Mouse (Mus musculus): ENCODE measurements around the gene Cmtm5. TPM values are rescaled to one million over a fixed set of nuclear protein-coding genes. Genes with fewer than 3 reads are reported as not detected.

Cmtm5 gene
- polyA plus RNA-seq (2012; ENCODE audit: insufficient read depth, insufficient read length, missing spikeins): not detected in 2 replicates

DNA sequence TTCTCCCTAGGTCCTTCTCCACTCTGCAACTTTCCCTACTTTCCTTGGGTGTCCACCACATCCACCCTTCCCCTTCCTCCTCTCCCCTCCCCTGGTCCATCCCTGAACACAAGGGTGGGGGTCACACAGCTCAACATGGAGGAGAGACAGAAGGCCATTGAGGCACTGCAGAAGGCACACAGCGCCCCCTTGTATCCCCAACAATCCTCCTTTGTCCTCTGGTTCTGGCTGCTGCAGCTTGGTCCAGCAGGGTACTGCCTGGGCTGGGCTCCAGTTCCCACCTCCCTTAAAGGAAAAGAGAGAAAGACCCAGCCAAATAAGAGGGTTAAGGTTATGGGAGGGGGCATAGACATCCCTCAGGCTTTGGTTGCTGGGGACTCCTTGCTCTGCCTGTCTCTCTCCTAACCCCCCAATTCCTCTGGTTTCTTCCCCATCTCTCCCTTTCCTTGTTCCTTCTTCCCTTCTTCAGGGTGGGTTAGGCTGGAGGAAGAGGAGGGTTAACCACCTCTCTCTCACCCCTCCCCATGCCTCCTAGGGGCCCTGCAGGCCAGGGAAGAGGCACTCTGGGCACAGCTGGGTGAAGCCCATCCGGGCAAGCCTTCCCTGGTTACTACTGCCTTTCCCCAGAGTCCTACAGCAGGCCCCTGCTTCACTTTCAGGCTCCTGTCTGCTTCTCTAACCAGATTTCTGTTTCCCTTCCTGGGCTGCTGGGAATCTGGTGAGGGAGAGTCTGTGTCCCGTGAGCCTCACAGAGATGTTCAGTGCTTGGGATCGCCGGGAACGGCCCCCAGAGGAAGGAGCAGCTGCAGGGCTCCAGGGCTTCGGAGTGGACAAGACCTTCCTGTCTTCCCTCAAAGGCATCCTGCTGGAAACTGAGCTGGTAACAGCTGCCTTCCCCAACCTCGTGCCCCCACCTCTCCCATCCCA lies at the start of gene Cmtm5:
Gene Cmtm5, plus strand, starts transcription at position 358 of the 927 bp plus-strand sequence.
- TF ChIP-seq POLR2A (IDR thresholded peaks at IDR 0.05; ENCODE audit: borderline replicate concordance, low read depth, low read length) (no peak), CTCF (IDR thresholded peaks at IDR 0.05; ENCODE audit: low read depth, low read length) (no peak)
- no peaks in the 10 kb centered on the region for H3K4me1 ChIP-seq (ENCODE audit: control insufficient read depth, insufficient read depth, low read length)
- H3K27ac ChIP-seq (ENCODE audit: insufficient read depth, low read depth, low read length): no peak within 1 kb of the TSS
- no peak within 1 kb of the TSS for H3K4me3 ChIP-seq (ENCODE audit: insufficient read depth, low read length)

DNA sequence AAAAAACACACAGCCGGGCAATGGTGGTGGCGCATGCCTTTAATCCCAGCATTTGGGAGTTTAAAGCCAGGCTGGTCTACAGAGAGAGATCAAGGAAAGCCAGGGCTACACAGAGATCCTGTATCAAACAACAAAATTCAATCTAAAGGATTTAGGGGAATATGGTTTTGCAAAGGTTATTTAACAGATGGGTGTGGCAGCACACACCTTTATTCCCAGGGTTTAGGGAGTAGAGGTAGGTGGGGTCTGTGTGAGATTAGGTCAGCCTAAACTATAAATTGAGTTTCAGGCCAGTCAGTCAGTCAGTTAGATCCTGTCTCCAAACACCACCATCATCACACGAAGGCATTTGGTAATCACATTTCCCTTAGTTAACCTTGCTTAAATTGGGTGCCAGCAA lies 43.9 kb upstream of the Cmtm5 start, which contains the start of gene Pabpn1:
Gene Pabpn1, plus strand, starts transcription at position 301 of the 400 bp plus-strand sequence.
- Histone ChIP-seq H3K4me1 (ENCODE audit: control insufficient read depth, insufficient read depth, low read length) (peaks cover 7% of the 10 kb centered on the region), H3K27ac (ENCODE audit: insufficient read depth, low read depth, low read length) (peak within 1 kb of the TSS; percentile 42; the same call in 1 of the 2 replicates), H3K4me3 (ENCODE audit: insufficient read depth, low read length) (peak within 1 kb of the TSS; percentile 74)
- TF ChIP-seq CTCF (IDR thresholded peaks at IDR 0.05; ENCODE audit: low read depth, low read length) (no peak), POLR2A (IDR thresholded peaks at IDR 0.05; ENCODE audit: borderline replicate concordance, low read depth, low read length) (no peak)

DNA sequence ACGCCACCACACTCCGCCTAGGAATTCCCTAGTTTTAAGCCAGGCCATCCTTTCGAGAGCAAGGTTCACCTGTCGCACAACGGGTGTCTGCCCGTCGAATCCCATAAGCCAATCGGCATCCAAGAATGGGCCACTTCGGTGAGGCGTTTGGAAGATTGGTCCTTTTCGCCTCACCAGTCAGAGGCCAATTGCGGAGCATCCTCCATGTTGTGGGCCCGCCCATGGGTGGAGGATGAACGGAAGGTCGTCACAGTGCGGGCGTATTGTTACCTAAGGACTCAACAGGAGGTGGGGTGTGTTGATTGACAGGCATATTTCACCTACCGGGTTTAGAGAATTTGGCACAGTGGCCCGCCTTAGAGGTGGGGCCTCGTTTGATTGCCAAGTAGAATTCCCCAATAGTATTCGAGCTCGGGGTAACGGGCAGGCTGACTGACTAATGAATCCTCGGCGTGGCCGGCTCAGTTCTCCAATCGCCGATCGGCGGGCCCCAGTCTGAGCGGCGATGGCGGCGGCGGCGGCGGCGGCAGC lies 42.3 kb upstream of the Cmtm5 start:
- peaks cover 7% of the 10 kb centered on the region for H3K4me1 ChIP-seq (ENCODE audit: control insufficient read depth, insufficient read depth, low read length)
- TF ChIP-seq POLR2A (IDR thresholded peaks at IDR 0.05; ENCODE audit: borderline replicate concordance, low read depth, low read length): no peak

DNA sequence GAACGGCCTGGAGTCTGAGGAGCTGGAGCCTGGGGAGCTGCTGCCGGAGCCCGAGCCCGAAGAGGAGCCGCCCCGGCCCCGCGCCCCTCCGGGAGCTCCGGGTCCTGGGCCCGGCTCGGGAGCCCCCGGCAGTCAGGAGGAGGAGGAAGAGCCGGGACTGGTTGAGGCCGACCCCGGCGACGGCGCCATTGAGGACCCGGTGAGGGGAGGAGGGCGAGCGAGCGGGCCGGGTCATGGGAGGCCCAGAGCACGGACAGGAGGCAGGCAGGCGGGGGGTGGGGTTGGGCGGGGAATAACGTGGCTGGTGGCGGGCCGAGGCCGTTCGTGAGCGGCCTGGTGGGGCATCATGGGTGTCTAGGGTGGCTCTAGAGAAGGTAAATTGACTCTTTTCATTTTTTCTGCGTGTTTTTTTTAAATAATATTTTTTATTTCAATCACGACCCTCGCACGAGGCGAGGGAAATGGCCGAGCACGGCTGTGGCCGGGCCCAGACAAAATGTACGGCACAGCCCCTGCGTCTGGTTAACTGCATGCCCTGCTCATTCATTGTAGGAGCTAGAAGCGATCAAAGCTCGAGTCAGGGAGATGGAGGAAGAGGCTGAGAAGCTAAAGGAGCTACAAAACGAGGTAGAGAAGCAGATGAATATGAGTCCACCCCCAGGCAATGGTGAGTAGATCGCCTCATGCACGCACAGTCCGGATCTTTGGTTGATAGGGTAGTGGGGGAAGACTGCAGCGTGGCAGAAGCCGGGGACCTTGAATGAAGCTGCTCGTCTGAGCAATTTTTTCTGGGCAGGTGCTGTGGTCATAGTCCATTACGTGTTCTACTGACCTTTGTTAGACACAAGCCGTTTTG lies 41.5 kb upstream of the Cmtm5 start:
- no peak for TF ChIP-seq POLR2A (IDR thresholded peaks at IDR 0.05; ENCODE audit: borderline replicate concordance, low read depth, low read length)
- no peak for TF ChIP-seq CTCF (IDR thresholded peaks at IDR 0.05; ENCODE audit: low read depth, low read length)
- H3K4me1 ChIP-seq (ENCODE audit: control insufficient read depth, insufficient read depth, low read length): peaks cover 7% of the 10 kb centered on the region
- H3K4me3 ChIP-seq (ENCODE audit: insufficient read depth, low read length): peak overlapping the region; percentile 81
- H3K27ac ChIP-seq (ENCODE audit: insufficient read depth, low read depth, low read length): peak overlapping the region; percentile 54

More for the DNA sequence above, 42.3 kb upstream of the Cmtm5 start:
- Histone ChIP-seq H3K4me3 (ENCODE audit: insufficient read depth, low read length) (peak overlapping the region; percentile 74), H3K27ac (ENCODE audit: insufficient read depth, low read depth, low read length) (peak overlapping the region; percentile 42)

DNA sequence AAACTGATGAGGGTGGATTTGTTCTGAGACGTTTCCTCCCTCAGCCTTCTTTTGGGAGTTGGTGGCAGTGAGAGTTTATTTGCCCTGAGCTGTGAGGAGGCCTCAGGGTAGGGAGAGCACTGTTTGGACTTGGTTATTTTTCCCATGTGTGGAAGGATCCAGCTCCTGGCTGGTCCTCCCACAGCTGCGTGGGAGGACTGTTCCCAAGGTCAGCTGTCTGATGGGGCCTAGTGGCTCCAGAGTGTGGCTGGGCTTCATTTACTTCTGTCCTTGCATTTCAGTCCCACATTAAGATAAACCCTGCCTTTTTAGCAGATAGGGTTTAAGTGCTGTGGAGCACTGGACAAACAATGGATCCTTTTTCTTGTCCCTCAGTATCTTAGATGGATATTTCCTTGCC lies 38.6 kb upstream of the Cmtm5 start:
- H3K4me1 ChIP-seq (ENCODE audit: control insufficient read depth, insufficient read depth, low read length): peaks cover 12% of the 10 kb centered on the region
- TF ChIP-seq POLR2A (IDR thresholded peaks at IDR 0.05; ENCODE audit: borderline replicate concordance, low read depth, low read length) (no peak), CTCF (IDR thresholded peaks at IDR 0.05; ENCODE audit: low read depth, low read length) (no peak)
- H3K4me3 ChIP-seq (ENCODE audit: insufficient read depth, low read length): no peak overlapping the region
- no peak overlapping the region for H3K27ac ChIP-seq (ENCODE audit: insufficient read depth, low read depth, low read length)

DNA sequence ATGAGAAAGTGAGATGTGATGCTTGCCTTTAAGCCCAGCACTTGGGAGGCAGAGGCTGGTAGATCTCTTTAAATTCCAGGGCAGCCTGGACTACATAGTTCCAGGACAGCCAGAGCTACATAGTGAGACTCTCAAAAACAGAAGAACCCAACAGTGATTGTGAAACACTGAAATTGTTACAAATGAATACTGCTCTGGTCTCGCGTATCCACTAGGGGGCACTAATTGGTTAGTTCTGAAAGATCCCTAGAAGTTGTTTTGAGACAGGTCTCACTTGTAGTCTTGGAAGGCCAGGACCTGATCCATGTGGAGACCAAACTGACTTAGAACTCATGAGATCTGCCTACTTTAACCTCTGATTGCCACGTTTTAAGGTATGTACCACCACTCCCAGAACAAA lies 35.7 kb upstream of the Cmtm5 start:
- no peak overlapping the region for H3K4me3 ChIP-seq (ENCODE audit: insufficient read depth, low read length)
- H3K27ac ChIP-seq (ENCODE audit: insufficient read depth, low read depth, low read length): no peak overlapping the region
- TF ChIP-seq CTCF (IDR thresholded peaks at IDR 0.05; ENCODE audit: low read depth, low read length): no peak
- TF ChIP-seq POLR2A (IDR thresholded peaks at IDR 0.05; ENCODE audit: borderline replicate concordance, low read depth, low read length): no peak
- peaks cover 11% of the 10 kb centered on the region for H3K4me1 ChIP-seq (ENCODE audit: control insufficient read depth, insufficient read depth, low read length)

DNA sequence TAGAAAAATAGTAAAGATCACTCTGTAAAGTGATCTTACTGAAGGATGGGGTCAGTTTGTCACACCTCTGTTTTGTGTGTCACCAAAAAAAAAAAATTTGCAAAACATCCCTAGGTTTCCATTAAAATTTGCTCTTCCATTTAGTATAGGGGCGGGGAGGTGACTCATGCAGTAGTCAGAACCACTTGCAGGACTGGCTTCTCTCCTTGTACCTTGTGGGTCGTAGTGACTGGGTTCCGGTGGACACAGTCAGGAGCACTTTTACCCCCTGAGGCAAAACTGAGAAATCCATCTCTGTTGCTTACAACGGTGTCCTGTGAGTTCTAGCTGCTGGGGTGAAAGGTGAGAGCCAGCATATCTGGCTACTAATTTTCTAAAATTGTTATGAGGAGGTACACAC lies 32.4 kb upstream of the Cmtm5 start:
- TF ChIP-seq POLR2A (IDR thresholded peaks at IDR 0.05; ENCODE audit: borderline replicate concordance, low read depth, low read length) (no peak), CTCF (IDR thresholded peaks at IDR 0.05; ENCODE audit: low read depth, low read length) (no peak)
- Histone ChIP-seq H3K27ac (ENCODE audit: insufficient read depth, low read depth, low read length) (no peak overlapping the region), H3K4me1 (ENCODE audit: control insufficient read depth, insufficient read depth, low read length) (peaks cover 7% of the 10 kb centered on the region), H3K4me3 (ENCODE audit: insufficient read depth, low read length) (no peak overlapping the region)

DNA sequence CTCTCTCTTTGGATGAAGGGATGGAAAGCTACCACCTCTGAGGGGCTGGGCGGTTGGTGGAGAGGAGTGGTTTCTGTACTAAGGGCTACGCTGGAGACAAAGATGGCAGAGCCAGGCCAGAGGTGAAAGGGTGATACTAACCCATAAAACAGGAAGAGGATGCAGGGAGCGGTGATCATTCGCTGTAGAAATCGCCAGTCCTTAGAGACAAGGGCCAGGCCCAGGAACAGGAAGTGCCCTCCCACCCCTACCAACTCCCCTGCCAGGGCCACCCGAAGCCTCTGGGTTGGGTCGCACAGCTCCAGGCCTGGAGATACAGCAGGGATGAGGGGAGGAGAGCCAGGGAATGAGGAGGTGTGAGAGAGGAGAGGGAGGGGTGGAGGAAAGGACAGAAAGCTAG lies 27.4 kb upstream of the Cmtm5 start:
- Histone ChIP-seq H3K4me3 (ENCODE audit: insufficient read depth, low read length) (no peak overlapping the region), H3K27ac (ENCODE audit: insufficient read depth, low read depth, low read length) (no peak overlapping the region), H3K4me1 (ENCODE audit: control insufficient read depth, insufficient read depth, low read length) (no peaks in the 10 kb centered on the region)
- TF ChIP-seq POLR2A (IDR thresholded peaks at IDR 0.05; ENCODE audit: borderline replicate concordance, low read depth, low read length) (no peak), CTCF (IDR thresholded peaks at IDR 0.05; ENCODE audit: low read depth, low read length) (no peak)

DNA sequence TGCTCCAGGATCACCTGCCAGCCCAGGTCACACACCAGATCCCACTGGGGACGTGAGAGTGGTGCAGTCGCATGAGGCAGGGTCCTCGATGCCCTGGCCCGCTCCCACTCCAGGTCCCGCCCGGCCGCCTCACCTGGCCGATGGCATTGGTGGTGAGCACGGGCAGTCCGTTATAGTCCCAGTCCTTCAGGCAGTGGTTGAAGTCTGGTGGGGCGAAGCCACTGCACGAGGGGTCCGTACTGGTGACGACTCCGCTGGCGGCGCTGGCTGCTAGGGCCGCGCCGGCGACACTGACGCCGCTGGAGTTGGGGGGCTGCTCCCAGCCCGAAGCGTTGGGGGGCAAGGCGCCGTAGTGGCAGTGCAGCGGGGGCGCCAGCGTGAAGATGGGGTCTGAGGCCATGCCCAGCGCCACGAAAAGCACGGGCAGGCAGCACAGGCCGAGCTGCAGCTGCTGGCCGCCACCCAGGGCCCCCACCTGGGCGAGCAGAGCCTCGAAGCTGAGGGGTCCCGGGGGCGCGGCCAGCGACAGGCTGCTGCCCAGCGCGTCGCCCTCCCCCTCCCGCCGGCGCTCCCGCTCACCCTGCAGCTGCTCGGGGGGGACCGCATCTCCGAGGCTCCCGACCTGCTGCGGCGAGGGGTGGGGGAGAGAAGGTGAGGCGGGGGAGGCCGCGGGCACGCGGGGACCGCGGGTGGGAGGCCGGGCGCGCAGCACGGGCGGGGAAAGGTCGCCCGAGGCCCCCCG lies 23.8 kb upstream of the Cmtm5 start:
- Histone ChIP-seq H3K27ac (ENCODE audit: insufficient read depth, low read depth, low read length) (no peak overlapping the region), H3K4me1 (ENCODE audit: control insufficient read depth, insufficient read depth, low read length) (no peaks in the 10 kb centered on the region), H3K4me3 (ENCODE audit: insufficient read depth, low read length) (peak overlapping the region; percentile 53)
- TF ChIP-seq POLR2A (IDR thresholded peaks at IDR 0.05; ENCODE audit: borderline replicate concordance, low read depth, low read length) (no peak), CTCF (IDR thresholded peaks at IDR 0.05; ENCODE audit: low read depth, low read length) (no peak)

Measured in bone marrow macrophage, adult 2 months (primary cell).